Mouse (Mus musculus) liver, embryonic 16.5 days (tissue): ENCODE results near the gene Rb1. TPM values are rescaled to one million over a fixed set of nuclear protein-coding genes. Genes with fewer than 3 reads are reported as not detected.

ENCODE experiments used
- ATAC-seq: fragments of 200-750 bp; cut with Nextera tagmentation; 2 replicates; pipeline ENCODE4 v1.8.0; 2017; ENCODE audit warnings: low read depth, mild to moderate bottlenecking, moderate number of reproducible peaks, moderate library complexity
- H3K27ac ChIP-seq: fragments of 300-500 bp; sonication (generic); 2 replicates; pipeline ENCODE4 v1.5.1; 2014; ENCODE audit warnings: mild to moderate bottlenecking, low read length
- H3K27me3 ChIP-seq: fragments of 300-500 bp; sonication (generic); 2 replicates; pipeline ENCODE4 v1.6.1; 2014; ENCODE audit warnings: low read depth, low read length, mixed read lengths; ENCODE audit not compliant: control insufficient read depth, insufficient read depth
- H3K36me3 ChIP-seq: fragments of 300-500 bp; sonication (generic); 2 replicates; pipeline ENCODE4 v1.6.1; 2014; ENCODE audit warnings: mild to moderate bottlenecking; ENCODE audit not compliant: control insufficient read depth, insufficient read depth
- H3K4me1 ChIP-seq: fragments of 300-500 bp; sonication (generic); 2 replicates; pipeline ENCODE4 v1.6.1; 2014; ENCODE audit warnings: low read depth, low read length, mixed read lengths; ENCODE audit not compliant: control insufficient read depth
- H3K4me2 ChIP-seq: fragments of 300-500 bp; sonication (generic); 2 replicates; pipeline ENCODE4 v1.6.1; 2014; ENCODE audit warnings: low read depth, low read length, mixed read lengths
- H3K4me3 ChIP-seq: fragments of 300-500 bp; sonication (generic); 2 replicates; pipeline ENCODE4 v1.5.1; 2014; ENCODE audit warnings: low read depth, mild to moderate bottlenecking, low read length
- H3K9ac ChIP-seq: fragments of 300-500 bp; sonication (generic); 2 replicates; pipeline ENCODE4 v1.6.1; 2014; ENCODE audit warnings: low read depth, low read length
- H3K9me3 ChIP-seq: fragments of 300-500 bp; sonication (generic); replicated peaks from 2 replicates; pipeline ENCODE4 v1.6.1; 2016; ENCODE audit warnings: low read length; ENCODE audit not compliant: control insufficient read depth
- WGBS: fragments of 180-500 bp; shearing (Covaris S2); extraction: QIAGEN DNeasy Blood & Tissue Kit; methylation state at CpG from one replicate; pipeline ENCODE4 v1.1.7; 2014; ENCODE audit not compliant: insufficient replicate concordance; 5-methylcytosine and 5-hydroxymethylcytosine counted together
- polyA plus RNA-seq: library from polyadenylated mRNA; unstranded; fragments of >200 nt; fragmentation: Nextera tagmentation; extraction: Ambion mirVana; gene quantifications from 2 replicates; pipeline ENCODE4 v1.2.1, GENCODE M21; 2015

Gene Rb1
- polyA plus RNA-seq, 1 experiment from 2014 or later: 18.5 TPM

GRCm38 (mm10) chr14:73226346-73226745, 99.3 kb downstream of the Rb1 start:
- no peaks in the 10 kb centered on the region; the same call in 1 of the 2 replicates for H3K4me1 ChIP-seq
- no peaks in the 10 kb centered on the region; the same call in 1 of the 2 replicates for H3K36me3 ChIP-seq
- no peak overlapping the region for H3K4me3 ChIP-seq
- H3K9ac ChIP-seq: no peak overlapping the region
- H3K27me3 ChIP-seq: no peaks in the 10 kb centered on the region
- no peak overlapping the region for H3K27ac ChIP-seq
- no peak for ATAC-seq
- no peaks in the 10 kb centered on the region for H3K9me3 ChIP-seq
- 82% methylated on average over 3 of the region's 3 CpGs for WGBS
- no peak overlapping the region for H3K4me2 ChIP-seq

DNA sequence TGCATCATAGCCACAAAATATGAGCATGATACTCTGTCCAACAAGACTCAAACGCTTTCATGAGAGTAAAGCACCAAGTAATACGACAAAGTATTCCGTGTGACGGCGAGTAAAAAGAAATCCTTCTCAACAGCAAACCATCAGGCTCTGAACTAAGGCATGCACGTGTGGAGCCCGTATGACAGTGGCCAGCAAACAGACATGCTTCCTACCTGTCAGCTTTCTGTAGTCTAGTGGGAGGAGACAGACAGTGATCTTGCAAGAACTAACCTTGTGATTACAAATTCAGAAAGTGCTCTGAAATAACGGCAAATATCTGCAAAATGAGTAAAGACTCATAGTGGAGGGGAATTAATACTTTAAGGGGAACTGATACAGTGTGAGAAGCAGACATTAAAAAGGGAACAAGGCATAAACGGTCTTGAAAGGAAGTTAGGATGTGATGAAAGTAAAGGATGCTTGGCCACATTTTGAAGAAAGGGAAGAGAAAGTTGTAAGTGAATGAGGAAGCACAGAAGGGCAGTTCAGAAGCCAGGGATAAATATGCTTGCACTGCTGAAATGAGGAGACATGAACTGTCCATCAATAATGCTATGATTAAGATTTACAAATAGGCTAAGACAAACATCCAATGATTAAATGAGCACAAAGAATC, 103.2 kb downstream of the Rb1 start:
- Histone ChIP-seq H3K4me3 (no peak overlapping the region), H3K4me1 (no peaks in the 10 kb centered on the region; the same call in 1 of the 2 replicates), H3K36me3 (no peaks in the 10 kb centered on the region; the same call in 1 of the 2 replicates), H3K27me3 (no peaks in the 10 kb centered on the region), H3K27ac (no peak overlapping the region), H3K4me2 (no peak overlapping the region), H3K9me3 (no peaks in the 10 kb centered on the region), H3K9ac (no peak overlapping the region)
- ATAC-seq: no peak
- 59% methylated on average over 9 of the region's 9 CpGs for WGBS

- no peak overlapping the region for H3K27ac ChIP-seq
- H3K36me3 ChIP-seq: peaks cover 2% of the 10 kb centered on the region
- 85% methylated on average over 1 of the region's 1 CpGs for WGBS
- H3K27me3 ChIP-seq: no peaks in the 10 kb centered on the region
- no peak for ATAC-seq
- no peak overlapping the region for H3K9ac ChIP-seq
- H3K4me2 ChIP-seq: no peak overlapping the region
- H3K9me3 ChIP-seq: no peaks in the 10 kb centered on the region
- no peak overlapping the region for H3K4me3 ChIP-seq
- no peaks in the 10 kb centered on the region; the same call in 1 of the 2 replicates for H3K4me1 ChIP-seq
These were observed 108.6 kb downstream of the Rb1 start for GRCm38 (mm10) chr14:73217062-73217461.

DNA sequence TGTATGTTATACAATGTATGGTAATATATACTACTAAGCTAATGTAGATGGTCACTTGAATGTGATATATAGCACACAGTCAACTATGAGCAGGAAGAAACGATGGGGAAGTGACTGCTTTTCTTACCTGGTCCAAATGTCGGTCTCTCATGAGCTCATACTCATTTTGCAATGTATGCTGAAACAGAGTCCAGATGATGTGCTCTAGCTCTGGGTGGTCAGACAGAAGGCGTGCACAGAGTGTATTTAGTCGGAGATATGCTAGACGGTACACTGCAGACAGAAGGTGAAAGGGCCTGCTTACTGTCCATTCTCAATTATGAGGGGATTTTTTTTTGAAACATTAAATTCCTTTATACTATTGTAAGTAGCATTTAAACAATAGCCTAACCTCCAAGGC, 114.1 kb downstream of the Rb1 start:
- Histone ChIP-seq H3K36me3 (peaks cover 8% of the 10 kb centered on the region), H3K4me1 (no peaks in the 10 kb centered on the region; the same call in 1 of the 2 replicates), H3K27ac (no peak overlapping the region), H3K27me3 (no peaks in the 10 kb centered on the region), H3K4me3 (no peak overlapping the region), H3K4me2 (no peak overlapping the region), H3K9ac (no peak overlapping the region), H3K9me3 (no peaks in the 10 kb centered on the region)
- ATAC-seq: peak; percentile 89
- WGBS: 71% methylated on average over 5 of the region's 5 CpGs

GRCm38 (mm10) chr14:73210196-73210595, 115.4 kb downstream of the Rb1 start:
- no peaks in the 10 kb centered on the region for H3K27me3 ChIP-seq
- no peaks in the 10 kb centered on the region for H3K9me3 ChIP-seq
- no peak overlapping the region for H3K9ac ChIP-seq
- no peaks in the 10 kb centered on the region; the same call in 1 of the 2 replicates for H3K4me1 ChIP-seq
- 91% methylated on average over 8 of the region's 8 CpGs for WGBS
- no peak overlapping the region for H3K4me3 ChIP-seq
- peaks cover 14% of the 10 kb centered on the region for H3K36me3 ChIP-seq
- no peak for ATAC-seq
- no peak overlapping the region for H3K4me2 ChIP-seq
- no peak overlapping the region for H3K27ac ChIP-seq

DNA sequence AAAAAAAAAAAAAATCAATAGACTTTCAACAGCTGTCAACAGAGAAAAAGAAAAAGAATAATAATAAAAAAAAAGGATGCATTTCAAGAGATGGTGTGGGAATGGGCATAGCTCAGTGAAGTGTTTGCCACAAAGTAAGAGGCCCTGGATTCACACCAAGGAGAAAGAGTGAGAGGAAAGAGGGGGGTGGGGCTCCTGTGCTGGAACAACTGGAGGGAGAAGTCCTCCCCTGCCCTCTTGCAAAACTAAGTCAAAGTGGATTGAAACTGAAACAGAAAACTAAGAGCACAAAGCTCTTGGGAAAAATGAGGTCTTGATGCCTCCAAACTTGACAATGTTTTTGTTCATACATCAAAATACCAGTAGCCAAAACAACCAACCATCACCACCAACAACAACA, 116.4 kb downstream of the Rb1 start:
- Histone ChIP-seq H3K4me1 (no peaks in the 10 kb centered on the region; the same call in 1 of the 2 replicates), H3K27me3 (no peaks in the 10 kb centered on the region), H3K9ac (no peak overlapping the region), H3K9me3 (no peaks in the 10 kb centered on the region), H3K4me2 (no peak overlapping the region), H3K36me3 (peaks cover 16% of the 10 kb centered on the region), H3K4me3 (no peak overlapping the region), H3K27ac (0 out of 2 replicates have a peak overlapping the region, but pooled peaks have one; percentile 22)
- no peak for ATAC-seq

- ATAC-seq: no peak
- Histone ChIP-seq H3K27me3 (no peaks in the 10 kb centered on the region), H3K9me3 (no peaks in the 10 kb centered on the region), H3K27ac (no peak overlapping the region), H3K36me3 (peaks cover 11% of the 10 kb centered on the region), H3K4me3 (no peak overlapping the region), H3K4me2 (no peak overlapping the region), H3K4me1 (no peaks in the 10 kb centered on the region), H3K9ac (no peak overlapping the region)
- WGBS: 54% methylated on average over 3 of the region's 3 CpGs
These were observed 121.6 kb downstream of the Rb1 start for GRCm38 (mm10) chr14:73204016-73204415.

- ATAC-seq: no peak; the same call in 1 of the 2 replicates
- no peaks in the 10 kb centered on the region for H3K4me1 ChIP-seq
- no peak overlapping the region for H3K4me3 ChIP-seq
- peaks cover 21% of the 10 kb centered on the region for H3K36me3 ChIP-seq
- no peak overlapping the region for H3K9ac ChIP-seq
- 52% methylated on average over 3 of the region's 3 CpGs for WGBS
- no peak overlapping the region for H3K27ac ChIP-seq
- no peak overlapping the region for H3K4me2 ChIP-seq
- no peaks in the 10 kb centered on the region for H3K9me3 ChIP-seq
- no peaks in the 10 kb centered on the region for H3K27me3 ChIP-seq
These were observed 124.2 kb downstream of the Rb1 start for GRCm38 (mm10) chr14:73201447-73201846.

- Histone ChIP-seq H3K9me3 (no peaks in the 10 kb centered on the region), H3K36me3 (peaks cover 22% of the 10 kb centered on the region), H3K9ac (no peak overlapping the region), H3K4me2 (no peak overlapping the region), H3K4me1 (no peaks in the 10 kb centered on the region), H3K27ac (no peak overlapping the region), H3K4me3 (no peak overlapping the region), H3K27me3 (no peaks in the 10 kb centered on the region)
- no peak for ATAC-seq
- WGBS: 83% methylated on average over 5 of the region's 5 CpGs
These were observed 126.6 kb downstream of the Rb1 start for GRCm38 (mm10) chr14:73199058-73199457.
